Mouse (Mus musculus): ENCODE results near the gene Wnt5a.

DNA sequence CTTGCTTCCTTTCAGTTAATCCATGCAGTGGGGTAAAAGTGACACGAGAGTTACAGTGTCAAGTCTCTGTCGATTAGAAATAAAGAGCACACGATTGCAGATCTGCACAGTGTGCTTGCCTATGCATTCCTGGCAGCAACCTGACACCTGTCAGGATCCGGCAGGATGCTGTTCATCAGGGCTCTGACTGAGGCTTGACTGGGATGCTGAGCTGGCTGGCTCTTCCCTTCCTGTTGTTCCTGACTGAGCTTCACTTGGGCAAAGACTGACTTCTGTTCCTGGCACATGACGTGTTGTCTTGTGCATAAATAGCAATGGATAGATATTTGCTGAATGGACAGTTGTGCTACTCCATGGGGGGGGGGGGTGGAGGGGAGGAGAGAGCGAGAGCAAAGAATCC is 57.3 kb downstream of the Wnt5a start:
- TF ChIP-seq FLI1 (IDR thresholded peaks at IDR 0.05; ENCODE audit: low read length) (no peak), GATA1 (IDR thresholded peaks at IDR 0.05; ENCODE audit: borderline replicate concordance, low read length) (no peak)
